Mouse (Mus musculus) spleen, adult 2 months (tissue): ENCODE results near the gene Sytl3.

Experiments used
- CTCF ChIP-seq: fragments of 200-500 bp; IDR thresholded peaks from 2 replicates; pipeline ENCODE4 v1.5.1; 2011; ENCODE audit warnings: mild to moderate bottlenecking, inconsistent platforms; ENCODE audit not compliant: insufficient read depth, insufficient read length, insufficient replicate concordance; ENCODE audit errors: extremely low read depth
- POLR2A ChIP-seq: fragments of 200-500 bp; IDR thresholded peaks from 2 replicates; pipeline ENCODE4 v1.6.1; 2011; ENCODE audit warnings: low read depth, low read length, inconsistent platforms

DNA sequence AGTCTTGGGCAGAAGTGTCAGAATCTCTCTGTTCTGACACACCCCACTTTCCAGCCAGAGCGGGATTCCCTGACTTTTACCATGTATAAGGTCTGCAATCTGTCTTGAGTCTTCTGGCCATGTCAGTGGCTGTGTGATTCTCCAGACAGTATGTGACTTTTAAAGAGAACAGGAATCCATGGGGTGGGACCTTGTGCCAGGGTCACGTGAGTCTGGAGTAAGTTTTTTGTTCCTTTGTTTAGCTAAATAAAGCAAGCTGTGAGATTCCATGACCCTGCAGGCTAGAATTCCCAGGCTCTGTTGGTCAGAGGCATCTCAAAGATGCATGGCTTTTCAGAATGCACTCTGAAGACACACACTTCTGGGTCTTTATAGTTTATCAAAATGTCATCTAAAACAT, 107.0 kb downstream of the Sytl3 start:
- TF ChIP-seq POLR2A (no peak), CTCF (no peak)
